Mouse (Mus musculus): Measurements from ENCODE around the gene Gskip. TPM values are rescaled to one million over a fixed set of nuclear protein-coding genes. Genes with fewer than 3 reads are reported as not detected.

The Gskip gene
- polyA plus RNA-seq, 1 experiment = not detected

GRCm38 (mm10) chr12:105730851-105731460 is 46.3 kb downstream of the Gskip start:
- Histone ChIP-seq H3K4me3 (ENCODE audit: insufficient read depth, low read depth, low read length) (no peak overlapping the region), H3K4me1 (ENCODE audit: control insufficient read depth, insufficient read depth, low read length) (no peaks in the 10 kb centered on the region), H3K27ac (ENCODE audit: insufficient read depth, low read depth, low read length) (no peak overlapping the region)
- 85% methylated on average over 6 of the region's 6 CpGs for WGBS
- no peak for TF ChIP-seq CTCF (IDR thresholded peaks at IDR 0.05; ENCODE audit: insufficient read depth, low read depth, low read length)
- TF ChIP-seq POLR2A (IDR thresholded peaks at IDR 0.05; ENCODE audit: insufficient read depth, low read depth, low read length) = no peak

GRCm38 (mm10) chr12:105733370-105734159 is 48.9 kb downstream of the Gskip start:
- H3K4me3 ChIP-seq (ENCODE audit: insufficient read depth, low read depth, low read length) = no peak overlapping the region
- H3K4me1 ChIP-seq (ENCODE audit: control insufficient read depth, insufficient read depth, low read length) = no peaks in the 10 kb centered on the region
- WGBS = 83% methylated on average over 9 of the region's 9 CpGs
- no peak overlapping the region for H3K27ac ChIP-seq (ENCODE audit: insufficient read depth, low read depth, low read length)
- no peak for TF ChIP-seq POLR2A (IDR thresholded peaks at IDR 0.05; ENCODE audit: insufficient read depth, low read depth, low read length)
- no peak for TF ChIP-seq CTCF (IDR thresholded peaks at IDR 0.05; ENCODE audit: insufficient read depth, low read depth, low read length)

- no peaks in the 10 kb centered on the region for H3K4me1 ChIP-seq (ENCODE audit: control insufficient read depth, insufficient read depth, low read length)
- 83% methylated on average over 7 of the region's 7 CpGs for WGBS
Measured at GRCm38 (mm10) chr12:105735226-105735888, 50.7 kb downstream of the Gskip start.

GRCm38 (mm10) chr12:105735889-105736251 is 51.2 kb downstream of the Gskip start:
- H3K4me1 ChIP-seq (ENCODE audit: control insufficient read depth, insufficient read depth, low read length) = no peaks in the 10 kb centered on the region
- 88% methylated on average over 6 of the region's 6 CpGs for WGBS
- TF ChIP-seq CTCF (IDR thresholded peaks at IDR 0.05; ENCODE audit: insufficient read depth, low read depth, low read length) (no peak), POLR2A (IDR thresholded peaks at IDR 0.05; ENCODE audit: insufficient read depth, low read depth, low read length) (no peak)

More at GRCm38 (mm10) chr12:105735226-105735888, 50.7 kb downstream of the Gskip start:
- Histone ChIP-seq H3K4me3 (ENCODE audit: insufficient read depth, low read depth, low read length) (no peak overlapping the region), H3K27ac (ENCODE audit: insufficient read depth, low read depth, low read length) (no peak overlapping the region)
- TF ChIP-seq CTCF (IDR thresholded peaks at IDR 0.05; ENCODE audit: insufficient read depth, low read depth, low read length) (no peak), POLR2A (IDR thresholded peaks at IDR 0.05; ENCODE audit: insufficient read depth, low read depth, low read length) (no peak)

GRCm38 (mm10) chr12:105738316-105739096 is 53.9 kb downstream of the Gskip start:
- no peaks in the 10 kb centered on the region for H3K4me1 ChIP-seq (ENCODE audit: control insufficient read depth, insufficient read depth, low read length)
- no peak for TF ChIP-seq POLR2A (IDR thresholded peaks at IDR 0.05; ENCODE audit: insufficient read depth, low read depth, low read length)
- no peak for TF ChIP-seq CTCF (IDR thresholded peaks at IDR 0.05; ENCODE audit: insufficient read depth, low read depth, low read length)
- WGBS = 89% methylated on average over 15 of the region's 15 CpGs
- H3K27ac ChIP-seq (ENCODE audit: insufficient read depth, low read depth, low read length) = no peak overlapping the region
- H3K4me3 ChIP-seq (ENCODE audit: insufficient read depth, low read depth, low read length) = no peak overlapping the region

More at GRCm38 (mm10) chr12:105735889-105736251, 51.2 kb downstream of the Gskip start:
- Histone ChIP-seq H3K27ac (ENCODE audit: insufficient read depth, low read depth, low read length) (no peak overlapping the region), H3K4me3 (ENCODE audit: insufficient read depth, low read depth, low read length) (no peak overlapping the region)

- TF ChIP-seq POLR2A (IDR thresholded peaks at IDR 0.05; ENCODE audit: insufficient read depth, low read depth, low read length) = no peak
- no peak for TF ChIP-seq CTCF (IDR thresholded peaks at IDR 0.05; ENCODE audit: insufficient read depth, low read depth, low read length)
- no peak overlapping the region for H3K27ac ChIP-seq (ENCODE audit: insufficient read depth, low read depth, low read length)
- 92% methylated on average over 8 of the region's 8 CpGs for WGBS
Measured at GRCm38 (mm10) chr12:105739656-105740055, 55.0 kb downstream of the Gskip start.

GRCm38 (mm10) chr12:105748114-105748513 is 63.5 kb downstream of the Gskip start:
- Histone ChIP-seq H3K4me3 (ENCODE audit: insufficient read depth, low read depth, low read length) (no peak overlapping the region), H3K4me1 (ENCODE audit: control insufficient read depth, insufficient read depth, low read length) (no peaks in the 10 kb centered on the region), H3K27ac (ENCODE audit: insufficient read depth, low read depth, low read length) (no peak overlapping the region)
- TF ChIP-seq POLR2A (IDR thresholded peaks at IDR 0.05; ENCODE audit: insufficient read depth, low read depth, low read length) (no peak), CTCF (IDR thresholded peaks at IDR 0.05; ENCODE audit: insufficient read depth, low read depth, low read length) (no peak)
- 88% methylated on average over 5 of the region's 5 CpGs for WGBS

More at GRCm38 (mm10) chr12:105739656-105740055, 55.0 kb downstream of the Gskip start:
- Histone ChIP-seq H3K4me3 (ENCODE audit: insufficient read depth, low read depth, low read length) (no peak overlapping the region), H3K4me1 (ENCODE audit: control insufficient read depth, insufficient read depth, low read length) (no peaks in the 10 kb centered on the region)

Other genes starting within 250 kb of the Gskip start
- not detected in 2 replicates for gene D430019H16Rik, start 231.0 kb upstream of the Gskip start, polyA plus RNA-seq (2012; ENCODE audit: insufficient read depth, insufficient read length, low replicate concordance, missing spikeins)
- not detected in 2 replicates for gene Bdkrb2, start 121.6 kb upstream of the Gskip start, polyA plus RNA-seq (2012; ENCODE audit: insufficient read depth, insufficient read length, low replicate concordance, missing spikeins)
- gene Bdkrb1, start 81.7 kb upstream of the Gskip start, polyA plus RNA-seq (2012; ENCODE audit: insufficient read depth, insufficient read length, low replicate concordance, missing spikeins) = not detected in 2 replicates
- not detected in 2 replicates for gene Atg2b, start 382 bp downstream of the Gskip start, polyA plus RNA-seq (2012; ENCODE audit: insufficient read depth, insufficient read length, low replicate concordance, missing spikeins)
- gene Ak7, start 21.1 kb downstream of the Gskip start, polyA plus RNA-seq (2012; ENCODE audit: insufficient read depth, insufficient read length, low replicate concordance, missing spikeins) = not detected in 2 replicates
- 142 and 313 TPM in 2 replicates for gene Papola, start 99.9 kb downstream of the Gskip start, polyA plus RNA-seq (2012; ENCODE audit: insufficient read depth, insufficient read length, low replicate concordance, missing spikeins)